Mouse (Mus musculus) olfactory bulb, adult 2 months (tissue): Measurements from ENCODE around the gene 2610528J11Rik.

Source experiments
- CTCF ChIP-seq: fragments of 200-500 bp; IDR thresholded peaks from 2 replicates; pipeline ENCODE4 v1.5.1; 2012; ENCODE audit warnings: low read depth, mild to moderate bottlenecking, low read length, moderate library complexity; ENCODE audit not compliant: insufficient read depth
- POLR2A ChIP-seq: fragments of 200-500 bp; IDR thresholded peaks from 2 replicates; pipeline ENCODE4 v1.6.1; 2012; ENCODE audit warnings: mild to moderate bottlenecking, low read depth, low read length, moderate library complexity; ENCODE audit not compliant: insufficient read depth

- TF ChIP-seq CTCF (no peak), POLR2A (no peak)
Observed at GRCm38 (mm10) chr4:118566161-118566676, 39.4 kb downstream of the 2610528J11Rik start.
